Mouse (Mus musculus): ENCODE measurements around the gene Dhh.

Gene Dhh

GRCm38 (mm10) chr15:98851229-98851818 lies 47.0 kb downstream of the Dhh start:
- no peak for DNase-seq (ENCODE audit: low read depth, low spot score)

GRCm38 (mm10) chr15:98850668-98851067 lies 47.7 kb downstream of the Dhh start:
- no peak for DNase-seq (ENCODE audit: low read depth, low spot score)

GRCm38 (mm10) chr15:98849956-98850600 lies 48.3 kb downstream of the Dhh start:
- no peak for DNase-seq (ENCODE audit: low read depth, low spot score)

- no peak for DNase-seq (ENCODE audit: low read depth, low spot score)
These were observed 49.2 kb downstream of the Dhh start for GRCm38 (mm10) chr15:98849165-98849564.

- no peak for DNase-seq (ENCODE audit: low read depth, low spot score)
These were observed 52.2 kb downstream of the Dhh start for GRCm38 (mm10) chr15:98846140-98846539.

GRCm38 (mm10) chr15:98845149-98845548 lies 53.2 kb downstream of the Dhh start:
- no peak for DNase-seq (ENCODE audit: low read depth, low spot score)

- DNase-seq (ENCODE audit: low read depth, low spot score) = no peak
These were observed 54.6 kb downstream of the Dhh start for GRCm38 (mm10) chr15:98843595-98844223.

Measured in CD4-positive, CD25-positive, alpha-beta regulatory T cell, adult 2 months (primary cell).